Mouse (Mus musculus) cerebellum, adult 8-10 months (tissue): ENCODE data around the gene Ltb.

Experiments
- DNase-seq: peaks from one replicate; pipeline ENCODE4 v3.0.0; 2022

The Ltb gene

GRCm38 (mm10) chr17:35195631-35196320 lies 1.5 kb downstream of the Ltb start:
- peak; percentile 45 for DNase-seq

GRCm38 (mm10) chr17:35196321-35196641 lies 2.0 kb downstream of the Ltb start:
- DNase-seq: no peak

GRCm38 (mm10) chr17:35197126-35197525 lies 2.9 kb downstream of the Ltb start:
- no peak for DNase-seq

- no peak for DNase-seq
Measured at GRCm38 (mm10) chr17:35198029-35198428, 3.8 kb downstream of the Ltb start.

- no peak for DNase-seq
Measured at GRCm38 (mm10) chr17:35198946-35199345, 4.7 kb downstream of the Ltb start.

- no peak for DNase-seq
Measured at GRCm38 (mm10) chr17:35200398-35200797, 6.2 kb downstream of the Ltb start.

- DNase-seq: no peak
Measured at GRCm38 (mm10) chr17:35201128-35201527, 6.9 kb downstream of the Ltb start.

- no peak for DNase-seq
Measured at GRCm38 (mm10) chr17:35201787-35202186, 7.5 kb downstream of the Ltb start, which contains the start of gene Tnf. Tnf (minus strand) TSS chr17:35202007.

GRCm38 (mm10) chr17:35202442-35202841 lies 8.2 kb downstream of the Ltb start:
- no peak for DNase-seq

- no peak for DNase-seq
Measured at GRCm38 (mm10) chr17:35204494-35205379, 10.5 kb downstream of the Ltb start, which contains the start of gene Lta. Lta (minus strand) TSS chr17:35205351.

- DNase-seq: no peak
Measured at GRCm38 (mm10) chr17:35205380-35205769, 11.1 kb downstream of the Ltb start.

GRCm38 (mm10) chr17:35209785-35210535 lies 15.7 kb downstream of the Ltb start:
- no peak for DNase-seq

- DNase-seq: no peak
Measured at GRCm38 (mm10) chr17:35210593-35210992, 16.4 kb downstream of the Ltb start.

- no peak for DNase-seq
Measured at GRCm38 (mm10) chr17:35213071-35213470, 18.8 kb downstream of the Ltb start.

- DNase-seq: no peak
Measured at GRCm38 (mm10) chr17:35218516-35219193, 24.4 kb downstream of the Ltb start.

GRCm38 (mm10) chr17:35219601-35220041 lies 25.4 kb downstream of the Ltb start:
- no peak for DNase-seq

- no peak for DNase-seq
Measured at GRCm38 (mm10) chr17:35220156-35220952, 26.1 kb downstream of the Ltb start, which contains the start of gene Gm16181. Gm16181 (plus strand) TSS chr17:35220834.

GRCm38 (mm10) chr17:35222299-35222698 lies 28.1 kb downstream of the Ltb start:
- no peak for DNase-seq

- DNase-seq: no peak
Measured at GRCm38 (mm10) chr17:35224641-35225040, 30.4 kb downstream of the Ltb start.

GRCm38 (mm10) chr17:35225456-35225855 lies 31.2 kb downstream of the Ltb start:
- no peak for DNase-seq

GRCm38 (mm10) chr17:35226561-35227046 lies 32.4 kb downstream of the Ltb start:
- DNase-seq: no peak

GRCm38 (mm10) chr17:35231022-35231421 lies 36.8 kb downstream of the Ltb start:
- DNase-seq: no peak
